Mouse (Mus musculus) left cerebral cortex, postnatal 36 days (tissue): ENCODE results near the gene Mgme1. TPM values are rescaled to one million over a fixed set of nuclear protein-coding genes. Genes with fewer than 3 reads are reported as not detected.

ENCODE experiments used
- DNase-seq, 2 experiments: peaks; one replicate each; pipeline ENCODE4 v3.0.0; 2021 to 2022; ENCODE audit warnings: low spot score in 2 of 2, mixed read lengths in 1 of 2
- intact Hi-C: fragments of 180-260 bp; cut with DNase I; formaldehyde crosslinking; loops from one replicate; pipeline ENCODE4 v1.15.1; 2025
- total RNA-seq, 2 experiments: library from RNA; stranded (reverse); gene quantifications; 2 replicates each; pipeline ENCODE4 v1.2.3; 2021

Mgme1 gene
- total RNA-seq, 2 experiments from 2014 or later, result 4.8 to 5.3 TPM

- intact Hi-C loops, result loop anchor here (2.0 kb wide), 1 partner anchor 62 kb away; no protein-coding TSS in a partner anchor
Measured at GRCm38 (mm10) chr2:144295145-144295735, 24.8 kb downstream of the Mgme1 start.

GRCm38 (mm10) chr2:144299749-144300669 lies 29.5 kb downstream of the Mgme1 start:
- intact Hi-C loops, result no loop called here
- DNase-seq, result peak in 1 of 2 experiments; percentile 26

More at GRCm38 (mm10) chr2:144295145-144295735, 24.8 kb downstream of the Mgme1 start:
- DNase-seq, result no peak

- DNase-seq, result no peak
- intact Hi-C loops, result no loop called here
Measured at GRCm38 (mm10) chr2:144301101-144301500, 30.6 kb downstream of the Mgme1 start.

GRCm38 (mm10) chr2:144305721-144306294 lies 35.3 kb downstream of the Mgme1 start:
- intact Hi-C loops, result no loop called here
- no peak for DNase-seq

GRCm38 (mm10) chr2:144308561-144308960 lies 38.1 kb downstream of the Mgme1 start:
- no peak for DNase-seq
- intact Hi-C loops, result no loop called here

- intact Hi-C loops, result no loop called here
Measured at GRCm38 (mm10) chr2:144310273-144310672, 39.8 kb downstream of the Mgme1 start.

GRCm38 (mm10) chr2:144311372-144311771 lies 40.9 kb downstream of the Mgme1 start:
- intact Hi-C loops, result no loop called here
- DNase-seq, result no peak

More at GRCm38 (mm10) chr2:144310273-144310672, 39.8 kb downstream of the Mgme1 start:
- DNase-seq, result no peak

- intact Hi-C loops, result no loop called here
- no peak for DNase-seq
Measured at GRCm38 (mm10) chr2:144324218-144324617, 53.8 kb downstream of the Mgme1 start.

- no peak for DNase-seq
- intact Hi-C loops, result no loop called here
Measured at GRCm38 (mm10) chr2:144329451-144329850, 59.0 kb downstream of the Mgme1 start.

- DNase-seq, result no peak
- intact Hi-C loops, result no loop called here
Measured at GRCm38 (mm10) chr2:144329937-144330336, 59.5 kb downstream of the Mgme1 start.

- DNase-seq, result no peak
- intact Hi-C loops, result no loop called here
Measured at GRCm38 (mm10) chr2:144330352-144330959, 60.0 kb downstream of the Mgme1 start.

Other genes starting within 250 kb of the Mgme1 start
- gene Banf2, start 237.6 kb upstream of the Mgme1 start, total RNA-seq, result not detected
- gene Snx5, start 243 bp downstream of the Mgme1 start, total RNA-seq, result 10 to 100 TPM; 68.7 to 78.9 TPM
- gene Ovol2, start 61.5 kb downstream of the Mgme1 start, total RNA-seq, result 10 to 100 TPM in 1 of 2 experiments, 1 to 10 TPM in 1; 6.9 to 10.8 TPM
- 10 to 100 TPM; 35.6 to 39.5 TPM for gene Kat14, start 98.3 kb downstream of the Mgme1 start, total RNA-seq
- gene Pet117, start 98.3 kb downstream of the Mgme1 start, total RNA-seq, result 1 to 10 TPM; 7.3 to 8.1 TPM